Mouse (Mus musculus) heart, postnatal 0 days (tissue): Measurements from ENCODE around the gene Syt16.

Source experiments
- CTCF ChIP-seq: IDR thresholded peaks from 2 replicates; pipeline ENCODE4 v1.5.1; 2016; ENCODE audit warnings: antibody characterized with exemption, control low read depth, low read depth
- EP300 ChIP-seq: IDR thresholded peaks from 2 replicates; pipeline ENCODE4 v1.6.1; 2016; ENCODE audit warnings: antibody characterized with exemption, low read depth

DNA sequence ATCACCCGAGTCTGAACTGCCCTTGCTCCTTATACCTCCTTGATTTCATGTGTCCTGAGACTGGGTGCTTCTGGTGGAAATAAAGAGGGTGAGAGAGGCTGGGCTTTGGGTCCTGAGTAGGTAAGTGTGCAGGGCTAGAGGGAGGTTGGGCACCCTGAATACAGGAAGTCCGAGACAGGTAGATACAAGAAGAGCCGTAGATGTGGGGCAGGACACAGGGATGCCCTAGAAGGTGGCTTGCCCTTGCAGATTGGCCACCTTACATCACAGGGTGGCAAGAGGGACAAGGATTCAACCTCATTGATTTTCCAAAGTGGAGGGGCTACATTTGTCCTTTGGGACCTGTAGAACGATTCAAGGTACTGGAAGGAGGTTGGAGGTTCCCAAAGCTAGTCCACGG lies 45.8 kb downstream of the Syt16 start:
- TF ChIP-seq CTCF, result no peak
- TF ChIP-seq EP300, result no peak
